Mouse (Mus musculus) B cell, adult 62 days (primary cell): ENCODE data around the gene 1190002N15Rik. TPM values are rescaled to one million over a fixed set of nuclear protein-coding genes. Genes with fewer than 3 reads are reported as not detected.

Source experiments
- total RNA-seq: library from RNA; stranded (reverse); gene quantifications from 4 replicates; pipeline ENCODE4 v1.2.4, GENCODE M21; 2023

The 1190002N15Rik gene
- 5.9 to 7.1 TPM (median 6.2 TPM) in 4 replicates for total RNA-seq

DNA sequence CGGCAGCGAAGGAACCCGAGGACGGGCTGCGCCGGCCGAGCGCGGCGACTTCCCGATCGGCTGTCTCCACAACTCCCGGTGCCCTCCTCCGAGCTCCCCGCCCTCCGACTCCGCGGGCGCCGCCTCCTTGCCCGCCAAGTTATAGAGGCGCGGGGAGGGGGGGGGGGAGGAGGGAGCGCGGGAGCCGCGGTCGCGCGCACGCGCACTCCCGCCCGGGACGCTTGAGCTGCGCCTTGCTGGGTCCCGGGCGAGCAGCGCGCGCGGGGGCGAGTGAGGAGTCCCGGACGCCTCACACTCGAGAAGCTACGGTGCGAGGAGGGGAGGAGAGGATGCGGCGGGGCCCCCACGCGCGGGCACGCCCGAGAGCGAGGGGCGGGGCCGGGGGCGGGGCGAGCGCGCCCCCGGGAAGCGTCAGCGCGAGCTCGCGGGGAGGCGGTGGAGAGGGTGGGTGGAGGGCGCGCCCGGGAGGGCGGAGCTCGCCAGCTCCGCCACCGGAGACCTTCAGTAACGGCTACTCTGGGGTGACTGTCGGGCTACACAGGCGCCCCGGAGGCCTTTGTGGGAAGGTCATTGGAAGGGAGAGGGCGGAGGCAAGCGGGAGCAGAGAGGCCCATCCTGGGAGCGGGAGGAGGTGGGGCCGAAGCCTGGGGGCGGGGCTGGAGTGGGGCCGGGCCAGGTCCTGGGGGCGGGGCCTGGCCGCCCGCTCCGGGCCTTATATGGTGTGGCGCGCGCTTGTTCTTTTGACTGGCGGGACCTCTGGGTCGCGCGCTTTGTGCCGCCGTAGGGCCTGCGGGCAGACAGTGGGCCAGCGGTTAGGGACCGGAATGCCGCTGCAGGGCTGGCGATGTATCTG is at the start of gene 1190002N15Rik:
Gene 1190002N15Rik, minus strand, starts transcription at position 112 of the 853 bp plus-strand sequence.

Other genes with a start within 250 kb of the 1190002N15Rik start
- 10.0 to 12.3 TPM (median 10.5 TPM) in 4 replicates for gene Slc9a9, start 131.8 kb upstream of the 1190002N15Rik start, total RNA-seq